Mouse (Mus musculus): Measurements from ENCODE around the gene Ttll10. TPM values are rescaled to one million over a fixed set of nuclear protein-coding genes. Genes with fewer than 3 reads are reported as not detected.

The Ttll10 gene
- polyA plus RNA-seq, 1 experiment from 2014 or later: 0.26 TPM

- H3K27ac ChIP-seq (replicated peaks in 1 of 2; ENCODE audit: control insufficient read depth in 1 of 2, insufficient read depth in 1 of 2, low read depth in 2 of 2, low read length in 2 of 2): peak overlapping the region; percentile 92 to 98
- H3K27me3 ChIP-seq (ENCODE audit: control insufficient read depth, insufficient read depth, low read length): no peaks in the 10 kb centered on the region
- 5% methylated on average over 15 of the region's 15 CpGs for WGBS
- no peaks in the 10 kb centered on the region for H3K9me3 ChIP-seq (ENCODE audit: control insufficient read depth, low read length)
- H3K36me3 ChIP-seq (ENCODE audit: control insufficient read depth, insufficient read depth, low read length): peaks cover 28% of the 10 kb centered on the region
- H3K9ac ChIP-seq (ENCODE audit: low read length): peak overlapping the region; percentile 86
- ATAC-seq (ENCODE audit: insufficient number of reproducible peaks, insufficient read depth, low FRiP score, low read depth): no peak
- H3K4me2 ChIP-seq (ENCODE audit: low read length): peak overlapping the region; percentile 68
- peak overlapping the region; percentile 81 to 95 for H3K4me3 ChIP-seq (ENCODE audit: control insufficient read depth in 1 of 2, insufficient read depth in 1 of 2, low read depth in 1 of 2, low read length in 2 of 2)
- H3K4me1 ChIP-seq (ENCODE audit: control insufficient read depth in 2 of 2, insufficient read depth in 2 of 2, low read length in 2 of 2): peaks cover 7 to 23% of the 10 kb centered on the region in 2 experiments
Measured at GRCm38 (mm10) chr4:155993606-155994005, 65.6 kb downstream of the Ttll10 start.

- peak overlapping the region; percentile 68 for H3K4me2 ChIP-seq (ENCODE audit: low read length)
- H3K27me3 ChIP-seq (ENCODE audit: control insufficient read depth, insufficient read depth, low read length): no peaks in the 10 kb centered on the region
- H3K4me1 ChIP-seq (ENCODE audit: control insufficient read depth in 2 of 2, insufficient read depth in 2 of 2, low read length in 2 of 2): peaks cover 7 to 23% of the 10 kb centered on the region in 2 experiments
- under 1% methylated on average over 70 of the region's 70 CpGs for WGBS
- peak overlapping the region; percentile 86 for H3K9ac ChIP-seq (ENCODE audit: low read length)
- H3K36me3 ChIP-seq (ENCODE audit: control insufficient read depth, insufficient read depth, low read length): peaks cover 23% of the 10 kb centered on the region
- no peaks in the 10 kb centered on the region for H3K9me3 ChIP-seq (ENCODE audit: control insufficient read depth, low read length)
- peak; percentile 87 for ATAC-seq (ENCODE audit: insufficient number of reproducible peaks, insufficient read depth, low FRiP score, low read depth)
- H3K4me3 ChIP-seq (ENCODE audit: control insufficient read depth in 1 of 2, insufficient read depth in 1 of 2, low read depth in 1 of 2, low read length in 2 of 2): peak overlapping the region; percentile 81 to 95
- H3K27ac ChIP-seq (replicated peaks in 1 of 2; ENCODE audit: control insufficient read depth in 1 of 2, insufficient read depth in 1 of 2, low read depth in 2 of 2, low read length in 2 of 2): peak overlapping the region; percentile 92 to 98
Measured at GRCm38 (mm10) chr4:155992906-155993547, 66.2 kb downstream of the Ttll10 start.

- peak within 1 kb of the TSS; percentile 92 to 98 for H3K27ac ChIP-seq (replicated peaks in 1 of 2; ENCODE audit: control insufficient read depth in 1 of 2, insufficient read depth in 1 of 2, low read depth in 2 of 2, low read length in 2 of 2)
- peak; percentile 83 for ATAC-seq (ENCODE audit: insufficient number of reproducible peaks, insufficient read depth, low FRiP score, low read depth)
- WGBS: under 1% methylated on average over 99 of the region's 99 CpGs
Measured at GRCm38 (mm10) chr4:155992241-155992905, 66.8 kb downstream of the Ttll10 start, which contains the start of the genes B3galt6 and Sdf4. B3galt6 (minus strand) TSS chr4:155992649. Sdf4 (plus strand) TSS chr4:155992872.

DNA sequence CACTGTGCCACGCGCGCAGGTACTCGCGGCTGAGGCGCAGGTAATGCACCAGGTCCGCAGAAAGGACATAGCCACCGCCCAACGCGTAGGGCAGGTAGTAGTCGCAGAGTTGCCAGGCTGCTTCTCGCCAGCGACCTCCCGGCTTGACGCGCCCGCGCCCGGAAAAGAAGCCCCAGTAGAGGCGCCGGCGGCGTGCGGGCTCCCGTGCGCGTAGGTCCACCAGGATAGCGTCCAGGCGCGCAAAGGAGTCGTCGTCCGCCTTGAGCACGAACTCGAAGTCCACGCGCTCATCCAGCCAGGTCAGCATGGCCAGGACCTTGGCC is 67.3 kb downstream of the Ttll10 start:
- peaks cover 11% of the 10 kb centered on the region for H3K36me3 ChIP-seq (ENCODE audit: control insufficient read depth, insufficient read depth, low read length)
- WGBS: 25% methylated on average over 37 of the region's 37 CpGs
- peak overlapping the region; percentile 90 to 93; a peak in 3 of 4 replicates for H3K27ac ChIP-seq (replicated peaks in 1 of 2; ENCODE audit: control insufficient read depth in 1 of 2, insufficient read depth in 1 of 2, low read depth in 2 of 2, low read length in 2 of 2)
- H3K27me3 ChIP-seq (ENCODE audit: control insufficient read depth, insufficient read depth, low read length): no peaks in the 10 kb centered on the region
- no peak for ATAC-seq (ENCODE audit: insufficient number of reproducible peaks, insufficient read depth, low FRiP score, low read depth)
- H3K9me3 ChIP-seq (ENCODE audit: control insufficient read depth, low read length): no peaks in the 10 kb centered on the region
- H3K4me3 ChIP-seq (ENCODE audit: control insufficient read depth in 1 of 2, insufficient read depth in 1 of 2, low read depth in 1 of 2, low read length in 2 of 2): peak overlapping the region; percentile 69 to 81
- peak overlapping the region; percentile 71 for H3K9ac ChIP-seq (ENCODE audit: low read length)
- H3K4me2 ChIP-seq (ENCODE audit: low read length): peak overlapping the region; percentile 97
- peaks cover 7 to 23% of the 10 kb centered on the region in 2 experiments for H3K4me1 ChIP-seq (ENCODE audit: control insufficient read depth in 2 of 2, insufficient read depth in 2 of 2, low read length in 2 of 2)

More at GRCm38 (mm10) chr4:155992241-155992905, 66.8 kb downstream of the Ttll10 start, which contains the start of the genes B3galt6 and Sdf4:
- Histone ChIP-seq H3K9me3 (ENCODE audit: control insufficient read depth, low read length) (no peaks in the 10 kb centered on the region), H3K4me1 (ENCODE audit: control insufficient read depth in 2 of 2, insufficient read depth in 2 of 2, low read length in 2 of 2) (peaks cover 7 to 23% of the 10 kb centered on the region in 2 experiments), H3K36me3 (ENCODE audit: control insufficient read depth, insufficient read depth, low read length) (peaks cover 16% of the 10 kb centered on the region), H3K27me3 (ENCODE audit: control insufficient read depth, insufficient read depth, low read length) (no peaks in the 10 kb centered on the region), H3K4me3 (ENCODE audit: control insufficient read depth in 1 of 2, insufficient read depth in 1 of 2, low read depth in 1 of 2, low read length in 2 of 2) (peak within 1 kb of the TSS; percentile 81 to 95), H3K4me2 (ENCODE audit: low read length) (peak within 1 kb of the TSS; percentile 97), H3K9ac (ENCODE audit: low read length) (peak within 1 kb of the TSS; percentile 86)

DNA sequence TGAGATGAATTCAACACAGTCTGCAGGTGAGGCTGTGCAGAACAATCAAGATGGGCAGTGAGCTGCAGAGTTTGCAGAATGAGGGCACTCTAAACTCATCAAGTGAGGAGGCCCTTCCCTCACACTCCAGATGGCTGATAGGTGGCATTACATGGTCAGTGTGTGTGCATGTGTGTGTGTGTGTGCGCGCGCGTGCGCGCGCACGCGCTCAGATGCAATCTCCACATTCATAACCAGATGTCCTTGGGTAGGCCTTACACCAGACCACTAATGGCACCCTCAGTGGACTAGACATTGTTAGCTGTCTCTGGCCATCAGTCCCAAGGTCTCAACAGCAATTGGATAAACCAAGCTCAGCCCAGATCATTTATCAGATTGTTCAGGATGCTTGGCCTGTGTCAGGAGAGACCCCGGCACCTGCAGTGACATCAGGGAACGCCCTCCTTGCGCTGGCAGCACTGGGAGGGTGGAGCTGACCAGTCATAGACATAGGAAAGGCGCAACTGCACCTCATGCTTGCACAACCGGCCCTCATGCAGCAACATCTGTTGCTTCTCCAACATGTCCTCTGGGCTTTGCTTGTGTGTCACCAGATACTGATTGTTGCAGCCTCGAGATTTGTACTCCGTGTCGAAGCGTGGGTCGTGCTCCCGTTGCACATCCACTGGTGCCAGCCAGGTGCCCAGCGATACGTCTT is 67.9 kb downstream of the Ttll10 start:
- H3K36me3 ChIP-seq (ENCODE audit: control insufficient read depth, insufficient read depth, low read length): peaks cover 6% of the 10 kb centered on the region
- 85% methylated on average over 22 of the region's 22 CpGs for WGBS

More for the DNA sequence above, 67.9 kb downstream of the Ttll10 start:
- ATAC-seq (ENCODE audit: insufficient number of reproducible peaks, insufficient read depth, low FRiP score, low read depth): no peak
- Histone ChIP-seq H3K4me1 (ENCODE audit: control insufficient read depth in 2 of 2, insufficient read depth in 2 of 2, low read length in 2 of 2) (peaks cover 7 to 23% of the 10 kb centered on the region in 2 experiments), H3K9me3 (ENCODE audit: control insufficient read depth, low read length) (no peaks in the 10 kb centered on the region), H3K9ac (ENCODE audit: low read length) (peak overlapping the region; percentile 71), H3K27ac (replicated peaks in 1 of 2; ENCODE audit: control insufficient read depth in 1 of 2, insufficient read depth in 1 of 2, low read depth in 2 of 2, low read length in 2 of 2) (no peak overlapping the region; a peak in 1 of 4 replicates), H3K4me3 (ENCODE audit: control insufficient read depth in 1 of 2, insufficient read depth in 1 of 2, low read depth in 1 of 2, low read length in 2 of 2) (peak overlapping the region; percentile 69 to 81), H3K4me2 (ENCODE audit: low read length) (peak overlapping the region; percentile 97), H3K27me3 (ENCODE audit: control insufficient read depth, insufficient read depth, low read length) (no peaks in the 10 kb centered on the region)

MicroRNAs encoded within 50 kb of the gene (microRNA counts, 519-probe panel; counts per million panel counts)
- microRNA mmu-miR-200a: 322 counts per million, percentile 70 among the panel's probes with 10 or more counts
- microRNA mmu-miR-200b: 322 counts per million, percentile 70 among the panel's probes with 10 or more counts
- microRNA mmu-miR-429: 322 counts per million, percentile 70 among the panel's probes with 10 or more counts

Small RNA genes within 50 kb of the gene (microRNA-seq; reads per million reads assigned to microRNA genes)
- gene Mir200a (19.6 reads per million, percentile 30 among the genes with 10 or more reads in this experiment), gene Mir200b (104 reads per million, percentile 52 among the genes with 10 or more reads in this experiment), gene Mir429 (353 reads per million, percentile 68 among the genes with 10 or more reads in this experiment)

Other genes starting within 250 kb of the Ttll10 start
- gene Ccnl2, start 246.9 kb downstream of the Ttll10 start, polyA plus RNA-seq (2014; fragmentation: Nextera tagmentation; extraction: Ambion mirVana): 120 and 126 TPM in 2 replicates
- 112 and 118 TPM in 2 replicates for gene Aurkaip1, start 228.1 kb downstream of the Ttll10 start, polyA plus RNA-seq (2014; fragmentation: Nextera tagmentation; extraction: Ambion mirVana)
- gene Mxra8, start 219.7 kb downstream of the Ttll10 start, polyA plus RNA-seq (2014; fragmentation: Nextera tagmentation; extraction: Ambion mirVana): 55.5 and 75.6 TPM in 2 replicates
- gene Dvl1, start 212.0 kb downstream of the Ttll10 start, polyA plus RNA-seq (2014; fragmentation: Nextera tagmentation; extraction: Ambion mirVana): 9.1 and 10.9 TPM in 2 replicates
- 0.09 and 0.12 TPM in 2 replicates for gene Tas1r3, start 196.1 kb downstream of the Ttll10 start, polyA plus RNA-seq (2014; fragmentation: Nextera tagmentation; extraction: Ambion mirVana)
- gene Cptp, start 190.0 kb downstream of the Ttll10 start, polyA plus RNA-seq (2014; fragmentation: Nextera tagmentation; extraction: Ambion mirVana): 10.9 and 11.0 TPM in 2 replicates
- 36.0 and 38.5 TPM in 2 replicates for gene Ints11, start 189.9 kb downstream of the Ttll10 start, polyA plus RNA-seq (2014; fragmentation: Nextera tagmentation; extraction: Ambion mirVana)
- 28.0 and 30.0 TPM in 2 replicates for gene Pusl1, start 167.6 kb downstream of the Ttll10 start, polyA plus RNA-seq (2014; fragmentation: Nextera tagmentation; extraction: Ambion mirVana)
- gene Acap3, start 167.6 kb downstream of the Ttll10 start, polyA plus RNA-seq (2014; fragmentation: Nextera tagmentation; extraction: Ambion mirVana): 9.0 and 9.4 TPM in 2 replicates
- gene Ube2j2, start 115.6 kb downstream of the Ttll10 start, polyA plus RNA-seq (2014; fragmentation: Nextera tagmentation; extraction: Ambion mirVana): 75.5 and 98.6 TPM in 2 replicates
- 26.8 and 29.2 TPM in 2 replicates for gene C1qtnf12, start 97.1 kb downstream of the Ttll10 start, polyA plus RNA-seq (2014; fragmentation: Nextera tagmentation; extraction: Ambion mirVana)
- 8.9 and 11.5 TPM in 2 replicates for gene B3galt6, start 66.8 kb downstream of the Ttll10 start, polyA plus RNA-seq (2014; fragmentation: Nextera tagmentation; extraction: Ambion mirVana)
- gene Sdf4, start 66.5 kb downstream of the Ttll10 start, polyA plus RNA-seq (2014; fragmentation: Nextera tagmentation; extraction: Ambion mirVana): 133 and 137 TPM in 2 replicates
- 0.51 and 0.57 TPM in 2 replicates for gene Tnfrsf4, start 45.6 kb downstream of the Ttll10 start, polyA plus RNA-seq (2014; fragmentation: Nextera tagmentation; extraction: Ambion mirVana)
- 2.2 and 2.3 TPM in 2 replicates for gene Tnfrsf18, start 33.2 kb downstream of the Ttll10 start, polyA plus RNA-seq (2014; fragmentation: Nextera tagmentation; extraction: Ambion mirVana)
- gene 9430015G10Rik, start 50.6 kb upstream of the Ttll10 start, polyA plus RNA-seq (2014; fragmentation: Nextera tagmentation; extraction: Ambion mirVana): 12.0 and 14.6 TPM in 2 replicates
- gene Rnf223, start 71.1 kb upstream of the Ttll10 start, polyA plus RNA-seq (2014; fragmentation: Nextera tagmentation; extraction: Ambion mirVana): 0.07 and 0.22 TPM in 2 replicates
- gene Agrn, start 138.1 kb upstream of the Ttll10 start, polyA plus RNA-seq (2014; fragmentation: Nextera tagmentation; extraction: Ambion mirVana): 44.1 and 47.0 TPM in 2 replicates
- 0.84 and 1.4 TPM in 2 replicates for gene Isg15, start 141.4 kb upstream of the Ttll10 start, polyA plus RNA-seq (2014; fragmentation: Nextera tagmentation; extraction: Ambion mirVana)
- gene AW011738, start 143.9 kb upstream of the Ttll10 start, polyA plus RNA-seq (2014; fragmentation: Nextera tagmentation; extraction: Ambion mirVana): 0.84 and 1.4 TPM in 2 replicates
- gene Perm1, start 156.5 kb upstream of the Ttll10 start, polyA plus RNA-seq (2014; fragmentation: Nextera tagmentation; extraction: Ambion mirVana): 6.1 and 6.5 TPM in 2 replicates
- gene Plekhn1, start 175.4 kb upstream of the Ttll10 start, polyA plus RNA-seq (2014; fragmentation: Nextera tagmentation; extraction: Ambion mirVana): 13.5 and 15.3 TPM in 2 replicates
- gene Noc2l, start 176.6 kb upstream of the Ttll10 start, polyA plus RNA-seq (2014; fragmentation: Nextera tagmentation; extraction: Ambion mirVana): 37.0 and 38.2 TPM in 2 replicates
- 0.40 and 0.41 TPM in 2 replicates for gene Samd11, start 196.2 kb upstream of the Ttll10 start, polyA plus RNA-seq (2014; fragmentation: Nextera tagmentation; extraction: Ambion mirVana)

All from heart, embryonic 14.5 days (tissue).